Mouse (Mus musculus): ENCODE data around the gene Cdk10. TPM values are rescaled to one million over a fixed set of nuclear protein-coding genes. Genes with fewer than 3 reads are reported as not detected.

Cdk10 gene
- total and polyA plus RNA-seq, 3 experiments = 24.8 to 35.7 (median 33.9) TPM

DNA sequence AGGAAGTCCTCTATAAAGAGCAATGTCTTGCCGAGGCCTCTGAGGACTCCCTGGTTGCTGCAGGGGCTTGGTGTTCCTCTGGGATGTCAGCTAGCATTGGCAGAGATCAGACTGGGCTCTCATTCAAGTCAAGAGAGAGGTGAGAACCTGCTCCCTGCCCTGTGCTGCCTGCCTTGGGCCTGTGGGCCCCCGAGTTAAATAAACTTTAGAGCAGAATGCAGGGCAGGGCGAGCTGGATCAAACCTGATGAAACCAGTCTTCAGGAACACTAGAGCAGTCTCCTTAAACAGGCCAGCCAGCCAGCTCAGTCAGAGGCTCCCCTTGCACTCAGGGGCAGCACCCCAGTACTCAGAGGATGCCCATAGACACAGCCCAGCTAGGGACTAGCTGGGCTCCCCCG, 47.3 kb downstream of the Cdk10 start:
- Histone ChIP-seq H3K4me2 (ENCODE audit: insufficient read depth, low read depth, poor library complexity, severe bottlenecking) (no peak overlapping the region), H3K9me3 (replicated peaks; ENCODE audit: low read length) (no peaks in the 10 kb centered on the region), H3K27ac (ENCODE audit: insufficient read depth, low read depth) (no peak overlapping the region), H3K36me3 (replicated peaks in 1 of 2; ENCODE audit: control insufficient read depth in 1 of 2, insufficient read depth in 1 of 2, low read length in 1 of 2) (peaks cover 78 to 98% of the 10 kb centered on the region in 2 experiments), H3K79me2 (replicated peaks; ENCODE audit: control insufficient read depth, extremely low read depth, insufficient read depth, poor library complexity, severe bottlenecking) (no peaks in the 10 kb centered on the region), H3K27me3 (replicated peaks) (no peaks in the 10 kb centered on the region), H3K9ac (ENCODE audit: insufficient read depth, low read depth) (no peak overlapping the region), H3K4me3 (replicated peaks in 1 of 3; ENCODE audit: low read depth in 2 of 3, low read length in 2 of 3, poor library complexity in 1 of 3) (no peak overlapping the region), H3K4me1 (ENCODE audit: control insufficient read depth in 1 of 2, insufficient read depth in 2 of 2) (no peaks in the 10 kb centered on the region)
- TF ChIP-seq ZMIZ1 (IDR thresholded peaks at IDR 0.05; ENCODE audit: low read depth, low read length) = no peak
- TF ChIP-seq MXI1 (IDR thresholded peaks at IDR 0.05; ENCODE audit: low read depth, low read length) = no peak
- TF ChIP-seq PAX5 (IDR thresholded peaks at IDR 0.05; ENCODE audit: low read length) = no peak
- TF ChIP-seq POLR2A (IDR thresholded peaks at IDR 0.05; ENCODE audit: low read depth, low read length) = no peak
- no peak for TF ChIP-seq BHLHE40 (IDR thresholded peaks at IDR 0.05; ENCODE audit: low read depth, low read length)
- no peak for TF ChIP-seq MAZ (IDR thresholded peaks at IDR 0.05; ENCODE audit: low read depth, low read length)
- no peak for DNase-seq (ENCODE audit: extremely low read depth)
- in situ Hi-C loops (cut with MboI; ENCODE audit: low pct_ligation_motif_present, low pct_unique_long_range_greater_than_20kb, low sequenced_read_pairs) = no loop called here
- dilution Hi-C loops (cut with MboI; ENCODE audit: extremely low pct_ligation_motif_present, extremely low pct_unique_long_range_greater_than_20kb, low sequenced_read_pairs) = no loop called here

DNA sequence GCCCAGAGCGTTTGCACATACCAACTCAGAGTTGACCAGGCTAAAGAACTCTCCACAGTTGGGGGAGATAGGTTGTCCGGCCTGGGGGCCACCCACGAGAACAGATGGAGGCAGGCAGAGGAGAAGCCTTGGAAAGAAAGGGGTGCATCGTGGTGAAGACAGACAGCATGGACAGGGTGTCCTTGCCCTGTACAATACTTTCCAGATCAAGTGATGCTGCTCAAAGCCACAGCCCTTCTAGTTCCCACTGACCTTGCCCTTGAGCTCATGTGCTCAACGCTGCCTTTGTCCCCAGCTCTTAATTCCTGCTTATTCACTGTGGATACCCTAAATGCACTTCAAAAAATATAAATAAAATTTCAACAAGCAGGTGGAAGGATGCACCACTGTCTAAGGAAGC, 49.8 kb downstream of the Cdk10 start:
- DNase-seq (ENCODE audit: extremely low read depth) = no peak
- Histone ChIP-seq H3K4me2 (ENCODE audit: insufficient read depth, low read depth, poor library complexity, severe bottlenecking) (no peak overlapping the region), H3K4me3 (replicated peaks in 1 of 3; ENCODE audit: low read depth in 2 of 3, low read length in 2 of 3, poor library complexity in 1 of 3) (no peak overlapping the region), H3K27ac (ENCODE audit: insufficient read depth, low read depth) (no peak overlapping the region), H3K4me1 (ENCODE audit: control insufficient read depth in 1 of 2, insufficient read depth in 2 of 2) (no peaks in the 10 kb centered on the region), H3K9ac (ENCODE audit: insufficient read depth, low read depth) (no peak overlapping the region), H3K79me2 (replicated peaks; ENCODE audit: control insufficient read depth, extremely low read depth, insufficient read depth, poor library complexity, severe bottlenecking) (no peaks in the 10 kb centered on the region), H3K36me3 (replicated peaks in 1 of 2; ENCODE audit: control insufficient read depth in 1 of 2, insufficient read depth in 1 of 2, low read length in 1 of 2) (peaks cover 66 to 92% of the 10 kb centered on the region in 2 experiments), H3K9me3 (replicated peaks; ENCODE audit: low read length) (no peaks in the 10 kb centered on the region), H3K27me3 (replicated peaks) (no peaks in the 10 kb centered on the region)
- TF ChIP-seq SIN3A (IDR thresholded peaks at IDR 0.05; ENCODE audit: low read length) (no peak), PAX5 (IDR thresholded peaks at IDR 0.05; ENCODE audit: low read length) (no peak), CTCF (conservative IDR thresholded peaks at IDR 0.05 in 1 of 2, IDR thresholded peaks at IDR 0.05 in 1 of 2; ENCODE audit: low read depth in 2 of 2, low read length in 2 of 2) (no peak), NELFE (IDR thresholded peaks at IDR 0.05; ENCODE audit: low read depth, low read length) (no peak), MAX (IDR thresholded peaks at IDR 0.05; ENCODE audit: low read length) (no peak), USF2 (conservative IDR thresholded peaks at IDR 0.05; ENCODE audit: low read depth, low read length) (no peak), SMC3 (IDR thresholded peaks at IDR 0.05; ENCODE audit: low read depth, low read length) (no peak), HCFC1 (IDR thresholded peaks at IDR 0.05; ENCODE audit: low read depth, low read length) (no peak), MAZ (IDR thresholded peaks at IDR 0.05; ENCODE audit: low read depth, low read length) (no peak), MYC (IDR thresholded peaks at IDR 0.05; ENCODE audit: low read depth, low read length) (no peak), EP300 (IDR thresholded peaks at IDR 0.05; ENCODE audit: low read length) (no peak), ZC3H11A (IDR thresholded peaks at IDR 0.05; ENCODE audit: low read depth, low read length) (no peak), RCOR1 (conservative IDR thresholded peaks at IDR 0.05; ENCODE audit: low read depth, low read length) (no peak), ETS1 (conservative IDR thresholded peaks at IDR 0.05; ENCODE audit: low read depth, low read length) (no peak), POLR2AphosphoS2 (IDR thresholded peaks at IDR 0.05; ENCODE audit: low read depth, low read length) (no peak), JUN (IDR thresholded peaks at IDR 0.05; ENCODE audit: insufficient read depth, low read depth, low read length) (no peak), RAD21 (IDR thresholded peaks at IDR 0.05; ENCODE audit: low read depth, low read length) (no peak), IRF4 (IDR thresholded peaks at IDR 0.05; ENCODE audit: low read depth, low read length) (no peak)
- dilution Hi-C loops (cut with MboI; ENCODE audit: extremely low pct_ligation_motif_present, extremely low pct_unique_long_range_greater_than_20kb, low sequenced_read_pairs) = no loop called here
- in situ Hi-C loops (cut with MboI; ENCODE audit: low pct_ligation_motif_present, low pct_unique_long_range_greater_than_20kb, low sequenced_read_pairs) = no loop called here

Data from CH12.LX (cell line).